7 mouse cellular contexts compared by ENCODE assay signal in the genomic region with DNA sequence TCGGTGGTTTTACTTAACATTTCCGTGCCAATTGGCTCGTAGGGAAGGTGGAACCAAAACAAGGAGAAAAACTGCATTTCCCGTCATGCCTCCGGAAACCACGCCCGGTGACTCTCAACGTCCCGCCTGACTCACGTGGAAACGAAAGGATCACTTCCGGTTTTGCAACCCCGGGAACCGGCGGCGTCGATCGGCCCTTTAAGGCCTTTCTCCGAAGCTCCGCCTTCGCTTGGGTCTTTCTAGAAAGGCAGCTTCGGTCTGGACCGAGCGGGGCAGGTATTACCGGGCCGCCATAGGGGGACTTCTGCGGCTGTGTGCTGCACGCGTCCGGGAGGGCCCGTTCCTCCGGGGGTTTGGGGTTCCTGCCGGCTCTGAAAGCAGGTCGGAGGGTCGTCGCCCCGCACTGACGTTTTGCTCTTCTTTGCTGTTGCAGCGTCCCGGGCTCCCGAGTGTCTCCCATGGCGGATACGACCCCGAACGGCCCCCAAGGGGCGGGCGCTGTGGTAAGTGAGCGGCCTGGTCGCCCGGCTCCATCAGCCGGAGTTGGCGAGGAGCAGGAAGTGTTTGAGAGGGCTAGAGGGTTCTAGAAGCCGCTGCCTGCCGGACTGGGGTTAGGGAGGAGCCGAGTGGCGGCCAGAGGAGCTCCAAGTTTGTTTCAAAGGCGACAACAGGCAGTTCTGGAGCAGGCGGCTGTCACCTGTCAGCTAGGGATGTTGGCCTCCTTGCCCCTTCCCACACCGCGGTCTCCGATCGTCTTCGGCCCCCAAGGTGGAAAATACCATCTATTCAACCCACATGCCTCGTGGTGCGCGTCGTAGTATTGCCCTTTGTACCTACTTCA. TPM values are rescaled to one million over a fixed set of nuclear protein-coding genes. Genes with fewer than 3 reads are reported as not detected.
DNase-seq lines count a peak whose midpoint lies in the region; ATAC-seq lines count a peak whose summit lies in the region.

A gene (plus strand): TSS at position 35 of the 841 bp plus-strand sequence.

- H3K4me2 ChIP-seq in embryonic facial prominence, embryonic 12.5 days (replicated peaks), result peak within 1 kb of the TSS; percentile 70
- peak within 1 kb of the TSS; percentile 77 for H3K4me2 ChIP-seq in limb, embryonic 11.5 days (ENCODE audit: low read depth, severe bottlenecking)
- peak within 1 kb of the TSS; percentile 78 for H3K4me2 ChIP-seq in midbrain, embryonic 14.5 days (ENCODE audit: low read length)

- peak; percentile 85 for ATAC-seq in embryonic facial prominence, embryonic 12.5 days (ENCODE audit: insufficient number of reproducible peaks, insufficient read depth, low FRiP score, low TSS enrichment)
- peak; percentile 79 for ATAC-seq in limb, embryonic 11.5 days (ENCODE audit: insufficient number of reproducible peaks, low FRiP score, low TSS enrichment, low read depth)
- ATAC-seq in midbrain, embryonic 14.5 days (ENCODE audit: low FRiP score, low TSS enrichment), result peak; percentile 91

- peaks cover 18% of the 10 kb centered on the region for H3K36me3 ChIP-seq in embryonic facial prominence, embryonic 12.5 days
- H3K36me3 ChIP-seq in limb, embryonic 11.5 days (ENCODE audit: control insufficient read depth, insufficient read depth, low read length), result peaks cover 15% of the 10 kb centered on the region; the same call in 1 of the 2 replicates
- peaks cover 32% of the 10 kb centered on the region for H3K36me3 ChIP-seq in midbrain, embryonic 14.5 days (ENCODE audit: control insufficient read depth, insufficient read depth, low read length)

- H3K27me3 ChIP-seq in embryonic facial prominence, embryonic 12.5 days, result no peaks in the 10 kb centered on the region
- no peaks in the 10 kb centered on the region for H3K27me3 ChIP-seq in limb, embryonic 11.5 days (ENCODE audit: control insufficient read depth, insufficient read depth, low read length)
- no peaks in the 10 kb centered on the region for H3K27me3 ChIP-seq in midbrain, embryonic 14.5 days (ENCODE audit: control insufficient read depth, insufficient read depth, low read length)

- peak; percentile 90 for DNase-seq in adrenal gland, postnatal 25 days
- DNase-seq in heart, adult 11 months, result peak; percentile 99
- peak; percentile 94 for DNase-seq in kidney, adult 18-20 months
- DNase-seq in limb, embryonic 11.5 days (ENCODE audit: low spot score), result peak; percentile 92
- peak; percentile 97 for DNase-seq in midbrain, embryonic 14.5 days
- DNase-seq in spleen, adult 18-20 months, result peak; percentile 81 to 85

- H3K9ac ChIP-seq in embryonic facial prominence, embryonic 12.5 days, result peak within 1 kb of the TSS; percentile 79
- H3K9ac ChIP-seq in limb, embryonic 11.5 days (ENCODE audit: low read length), result peak within 1 kb of the TSS; percentile 88
- H3K9ac ChIP-seq in midbrain, embryonic 14.5 days (replicated peaks; ENCODE audit: low read length), result peak within 1 kb of the TSS; percentile 86

- WGBS in embryonic facial prominence, embryonic 12.5 days, result under 1% methylated on average over 67 of the region's 67 CpGs
- WGBS in limb, embryonic 11.5 days, result under 1% methylated on average over 67 of the region's 67 CpGs
- under 1% methylated on average over 67 of the region's 67 CpGs for WGBS in midbrain, embryonic 14.5 days

- no peaks in the 10 kb centered on the region for H3K9me3 ChIP-seq in embryonic facial prominence, embryonic 12.5 days
- no peaks in the 10 kb centered on the region for H3K9me3 ChIP-seq in limb, embryonic 11.5 days (ENCODE audit: control insufficient read depth, low read length)
- H3K9me3 ChIP-seq in midbrain, embryonic 14.5 days (ENCODE audit: control insufficient read depth, low read length), result no peaks in the 10 kb centered on the region

- H3K4me3 ChIP-seq in embryonic facial prominence, embryonic 12.5 days, result peak within 1 kb of the TSS; percentile 84
- H3K4me3 ChIP-seq in limb, embryonic 11.5 days (ENCODE audit: low read depth, low read length), result peak within 1 kb of the TSS; percentile 89
- peak within 1 kb of the TSS; percentile 97 for H3K4me3 ChIP-seq in midbrain, embryonic 14.5 days (replicated peaks; ENCODE audit: low read depth, low read length)

- peaks cover 10% of the 10 kb centered on the region; the same call in 1 of the 2 replicates for H3K4me1 ChIP-seq in embryonic facial prominence, embryonic 12.5 days
- H3K4me1 ChIP-seq in limb, embryonic 11.5 days (ENCODE audit: control insufficient read depth, insufficient read depth, low read length), result 0 out of 2 replicates have a peak, but pooled peaks cover 4% of the 10 kb centered on the region
- peaks cover 11% of the 10 kb centered on the region for H3K4me1 ChIP-seq in midbrain, embryonic 14.5 days (ENCODE audit: control insufficient read depth, insufficient read depth, low read length)

- peak within 1 kb of the TSS; percentile 94 for H3K27ac ChIP-seq in embryonic facial prominence, embryonic 12.5 days
- H3K27ac ChIP-seq in limb, embryonic 11.5 days (replicated peaks; ENCODE audit: low read depth, low read length), result peak within 1 kb of the TSS; percentile 88
- H3K27ac ChIP-seq in midbrain, embryonic 14.5 days (replicated peaks; ENCODE audit: low read depth, low read length), result peak within 1 kb of the TSS; percentile 91

RNA-seq across cellular contexts. Expression of the gene that starts here (rescaled TPM):
- total RNA-seq in adrenal gland, postnatal 25 days (2021), result 128 and 130 TPM in 2 replicates
- polyA plus RNA-seq in embryonic facial prominence, embryonic 12.5 days (2016; fragmentation: Nextera tagmentation; extraction: Ambion mirVana), result 81.0 and 81.7 TPM in 2 replicates
- polyA plus RNA-seq in limb, embryonic 11.5 days (2014; fragmentation: Nextera tagmentation; extraction: Ambion mirVana), result 90.2 and 92.1 TPM in 2 replicates
- 68.3 and 70.6 TPM in 2 replicates for polyA plus RNA-seq in midbrain, embryonic 14.5 days (2014; fragmentation: Nextera tagmentation; extraction: Ambion mirVana)

Comparison
In these comparisons a context has a peak if more than half of its experiments do, and no peak if none do; other contexts are left out.
1. Peak in every context shown above with its lines: DNase-seq, ATAC-seq, H3K4me3 ChIP-seq and H3K27ac ChIP-seq.